Mouse (Mus musculus) testis, adult 2 months (tissue): Measurements from ENCODE around the gene Astl. TPM values are rescaled to one million over a fixed set of nuclear protein-coding genes. Genes with fewer than 3 reads are reported as not detected.
"Not testable (repeated sequence)": the region's sequence is repeated elsewhere in the genome, so short reads cannot be mapped to it uniquely, and the experiment has no call there.

Experiments used
- H3K27ac ChIP-seq: fragments of 200-500 bp; 2 replicates; pipeline ENCODE4 v1.5.1; 2012; ENCODE audit warnings: low read depth, low read length; ENCODE audit not compliant: control insufficient read depth, insufficient read depth
- H3K27me3 ChIP-seq: fragments of 200-500 bp; 2 replicates; pipeline ENCODE4 v1.6.1; 2012; ENCODE audit warnings: mild to moderate bottlenecking, low read length, moderate library complexity; ENCODE audit not compliant: control insufficient read depth, insufficient read depth
- H3K36me3 ChIP-seq: fragments of 200-500 bp; 2 replicates; pipeline ENCODE4 v1.6.1; 2012; ENCODE audit warnings: mild to moderate bottlenecking, low read length; ENCODE audit not compliant: control insufficient read depth, insufficient read depth
- H3K4me1 ChIP-seq: fragments of 200-500 bp; 2 replicates; pipeline ENCODE4 v1.6.1; 2012; ENCODE audit warnings: low read length; ENCODE audit not compliant: control insufficient read depth, insufficient read depth
- H3K4me3 ChIP-seq: fragments of 200-500 bp; 2 replicates; pipeline ENCODE4 v1.5.1; 2012; ENCODE audit warnings: low read depth, mild to moderate bottlenecking, low read length, moderate library complexity, mixed read lengths; ENCODE audit not compliant: control insufficient read depth
- CTCF ChIP-seq: fragments of 200-500 bp; IDR thresholded peaks from 2 replicates; pipeline ENCODE4 v1.5.1; 2012; ENCODE audit warnings: low read depth, mild to moderate bottlenecking, inconsistent platforms, low read length, moderate library complexity; ENCODE audit not compliant: control insufficient read depth, insufficient read depth, insufficient replicate concordance
- POLR2A ChIP-seq: fragments of 200-500 bp; IDR thresholded peaks from 2 replicates; pipeline ENCODE4 v1.6.1; 2012; ENCODE audit warnings: low read depth, mild to moderate bottlenecking, inconsistent platforms, low read length, moderate library complexity; ENCODE audit not compliant: control insufficient read depth
- polyA plus RNA-seq: library from polyadenylated mRNA; depleted of rRNA; stranded (reverse); fragments of >200 nt; gene quantifications from 2 replicates; pipeline ENCODE4 v1.2.3, GENCODE M21; 2012; rRNA removed

Gene Astl
- not detected in 2 replicates for polyA plus RNA-seq

GRCm38 (mm10) chr2:127338416-127338815 is at the start of gene Astl:
Gene Astl, plus strand, starts transcription at chr2:127338639.
- H3K27ac ChIP-seq = no peak within 1 kb of the TSS
- no peak within 1 kb of the TSS for H3K4me3 ChIP-seq
- no peaks in the 10 kb centered on the region for H3K36me3 ChIP-seq
- TF ChIP-seq CTCF (no peak), POLR2A (no peak)
- peaks cover 12% of the 10 kb centered on the region for H3K4me1 ChIP-seq
- no peaks in the 10 kb centered on the region for H3K27me3 ChIP-seq

GRCm38 (mm10) chr2:127292250-127292649 is 46.2 kb upstream of the Astl start:
- no peaks in the 10 kb centered on the region for H3K36me3 ChIP-seq

GRCm38 (mm10) chr2:127297001-127297805 is 41.2 kb upstream of the Astl start:
- H3K36me3 ChIP-seq = no peaks in the 10 kb centered on the region; the same call in 1 of the 2 replicates
- H3K4me3 ChIP-seq = no peak overlapping the region
- no peak overlapping the region for H3K27ac ChIP-seq
- no peaks in the 10 kb centered on the region for H3K4me1 ChIP-seq
- no peaks in the 10 kb centered on the region for H3K27me3 ChIP-seq
- TF ChIP-seq POLR2A = no peak
- no peak for TF ChIP-seq CTCF

More at GRCm38 (mm10) chr2:127292250-127292649, 46.2 kb upstream of the Astl start:
- no peaks in the 10 kb centered on the region for H3K27me3 ChIP-seq
- TF ChIP-seq CTCF (no peak), POLR2A (no peak)
- H3K27ac ChIP-seq = no peak overlapping the region
- no peak overlapping the region for H3K4me3 ChIP-seq
- H3K4me1 ChIP-seq = no peaks in the 10 kb centered on the region

GRCm38 (mm10) chr2:127298056-127298455 is 40.4 kb upstream of the Astl start:
- no peaks in the 10 kb centered on the region for H3K27me3 ChIP-seq
- H3K4me1 ChIP-seq = no peaks in the 10 kb centered on the region
- no peaks in the 10 kb centered on the region; the same call in 1 of the 2 replicates for H3K36me3 ChIP-seq
- no peak overlapping the region for H3K27ac ChIP-seq
- H3K4me3 ChIP-seq = no peak overlapping the region
- TF ChIP-seq POLR2A = no peak
- TF ChIP-seq CTCF = no peak

GRCm38 (mm10) chr2:127300701-127301100 is 37.7 kb upstream of the Astl start:
- no peak overlapping the region for H3K27ac ChIP-seq
- H3K4me1 ChIP-seq = no peaks in the 10 kb centered on the region
- no peak overlapping the region for H3K4me3 ChIP-seq
- no peaks in the 10 kb centered on the region for H3K27me3 ChIP-seq
- TF ChIP-seq CTCF (no peak), POLR2A (no peak)
- H3K36me3 ChIP-seq = no peaks in the 10 kb centered on the region; the same call in 1 of the 2 replicates

GRCm38 (mm10) chr2:127301883-127302282 is 36.6 kb upstream of the Astl start:
- H3K27ac ChIP-seq = no peak overlapping the region
- TF ChIP-seq CTCF (no peak), POLR2A (no peak)
- H3K36me3 ChIP-seq = no peaks in the 10 kb centered on the region; the same call in 1 of the 2 replicates
- no peaks in the 10 kb centered on the region for H3K4me1 ChIP-seq
- no peaks in the 10 kb centered on the region for H3K27me3 ChIP-seq
- no peak overlapping the region for H3K4me3 ChIP-seq

GRCm38 (mm10) chr2:127304192-127304591 is 34.2 kb upstream of the Astl start:
- H3K27me3 ChIP-seq, H3K36me3 ChIP-seq, H3K4me1 ChIP-seq, H3K4me3 ChIP-seq, H3K27ac ChIP-seq: not testable (repeated sequence)

GRCm38 (mm10) chr2:127304609-127305210 is 33.7 kb upstream of the Astl start:
- Histone ChIP-seq H3K4me3 (no peak overlapping the region), H3K27me3 (no peaks in the 10 kb centered on the region), H3K36me3 (no peaks in the 10 kb centered on the region), H3K4me1 (no peaks in the 10 kb centered on the region), H3K27ac (no peak overlapping the region)
- TF ChIP-seq CTCF (no peak), POLR2A (no peak)
